Mouse (Mus musculus): ENCODE measurements at regions not wholly inside any gene's neighbourhood (a gene's known extent, or its start where the extent isn't known, plus 50 kb on each side); places are given as distances from the start of the nearest gene placed in this dataset.
"Not testable (repeated sequence)": the region's sequence is repeated elsewhere in the genome, so short reads cannot be mapped to it uniquely, and the experiment has no call there.

GRCm38 (mm10) chr11:27105920-27106319 lies 512.1 kb upstream of the Vrk2 start:
- Histone ChIP-seq H3K4me2 (ENCODE audit: low read depth, low read length, severe bottlenecking) (no peak overlapping the region), H3K9ac (ENCODE audit: low read length) (no peak overlapping the region), H3K27me3 (ENCODE audit: control insufficient read depth, insufficient read depth, low read length) (no peaks in the 10 kb centered on the region), H3K36me3 (ENCODE audit: control insufficient read depth, insufficient read depth, low read length) (no peaks in the 10 kb centered on the region), H3K9me3 (ENCODE audit: control insufficient read depth, low read length) (no peaks in the 10 kb centered on the region), H3K27ac (ENCODE audit: low read depth, low read length) (no peak overlapping the region), H3K4me3 (ENCODE audit: low read depth, low read length) (no peak overlapping the region), H3K4me1 (replicated peaks; ENCODE audit: control insufficient read depth, insufficient read depth, low read length) (no peaks in the 10 kb centered on the region)
- DNase-seq (ENCODE audit: low spot score) = no peak
- 87% methylated on average over 5 of the region's 5 CpGs for WGBS
- ATAC-seq (replicated peaks; ENCODE audit: low FRiP score) = no peak

- H3K4me2 ChIP-seq (ENCODE audit: low read depth, low read length, severe bottlenecking) = no peak overlapping the region
- no peak overlapping the region for H3K27ac ChIP-seq (ENCODE audit: low read depth, low read length)
- ATAC-seq (replicated peaks; ENCODE audit: low FRiP score) (no peak), DNase-seq (ENCODE audit: low spot score) (no peak)
- H3K9me3 ChIP-seq (ENCODE audit: control insufficient read depth, low read length) = no peaks in the 10 kb centered on the region
- H3K4me3 ChIP-seq (ENCODE audit: low read depth, low read length) = no peak overlapping the region
- no peaks in the 10 kb centered on the region for H3K36me3 ChIP-seq (ENCODE audit: control insufficient read depth, insufficient read depth, low read length)
- no peak overlapping the region for H3K9ac ChIP-seq (ENCODE audit: low read length)
- no peaks in the 10 kb centered on the region for H3K27me3 ChIP-seq (ENCODE audit: control insufficient read depth, insufficient read depth, low read length)
- H3K4me1 ChIP-seq (replicated peaks; ENCODE audit: control insufficient read depth, insufficient read depth, low read length) = no peaks in the 10 kb centered on the region
Observed at GRCm38 (mm10) chr11:27102906-27103305, 509.1 kb upstream of the Vrk2 start.

- no peak overlapping the region for H3K4me2 ChIP-seq (ENCODE audit: low read depth, low read length, severe bottlenecking)
- no peak overlapping the region for H3K27ac ChIP-seq (ENCODE audit: low read depth, low read length)
- ATAC-seq (replicated peaks; ENCODE audit: low FRiP score) (no peak), DNase-seq (ENCODE audit: low spot score) (no peak)
- H3K27me3 ChIP-seq (ENCODE audit: control insufficient read depth, insufficient read depth, low read length) = no peaks in the 10 kb centered on the region
- no peak overlapping the region for H3K9ac ChIP-seq (ENCODE audit: low read length)
- no peaks in the 10 kb centered on the region for H3K4me1 ChIP-seq (replicated peaks; ENCODE audit: control insufficient read depth, insufficient read depth, low read length)
- no peaks in the 10 kb centered on the region for H3K36me3 ChIP-seq (ENCODE audit: control insufficient read depth, insufficient read depth, low read length)
- 93% methylated on average over 2 of the region's 2 CpGs for WGBS
- no peaks in the 10 kb centered on the region for H3K9me3 ChIP-seq (ENCODE audit: control insufficient read depth, low read length)
- H3K4me3 ChIP-seq (ENCODE audit: low read depth, low read length) = no peak overlapping the region
Observed at GRCm38 (mm10) chr11:27102045-27102444, 508.2 kb upstream of the Vrk2 start.

DNA sequence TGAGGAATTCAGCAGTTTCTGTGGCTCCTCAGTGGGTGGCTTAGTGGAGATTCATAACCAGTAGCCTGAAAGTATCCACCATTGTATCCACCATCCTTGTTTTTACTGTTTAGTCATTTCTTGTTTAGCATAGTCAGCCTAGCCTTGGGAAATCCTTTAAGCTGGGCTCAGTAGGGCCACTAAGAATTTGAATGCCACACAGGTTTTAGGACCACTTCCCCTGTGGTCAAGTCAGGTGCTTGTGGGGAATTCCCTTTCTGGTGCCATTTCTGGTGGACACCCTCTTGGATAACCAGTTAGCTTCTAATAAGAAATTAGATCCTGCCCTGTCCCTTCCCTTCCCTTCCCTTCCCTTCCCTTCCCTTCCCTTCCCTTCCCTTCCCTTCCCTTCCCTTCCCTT lies 502.8 kb upstream of the Vrk2 start:
- ATAC-seq (replicated peaks; ENCODE audit: low FRiP score) = no peak
- no peak overlapping the region for H3K4me3 ChIP-seq (ENCODE audit: low read depth, low read length)
- no peaks in the 10 kb centered on the region for H3K9me3 ChIP-seq (ENCODE audit: control insufficient read depth, low read length)
- no peak overlapping the region for H3K4me2 ChIP-seq (ENCODE audit: low read depth, low read length, severe bottlenecking)
- H3K36me3 ChIP-seq (ENCODE audit: control insufficient read depth, insufficient read depth, low read length) = no peaks in the 10 kb centered on the region
- H3K9ac ChIP-seq (ENCODE audit: low read length) = no peak overlapping the region
- H3K4me1 ChIP-seq (replicated peaks; ENCODE audit: control insufficient read depth, insufficient read depth, low read length) = no peaks in the 10 kb centered on the region
- no peak for DNase-seq (ENCODE audit: low spot score)
- no peak overlapping the region for H3K27ac ChIP-seq (ENCODE audit: low read depth, low read length)
- no peaks in the 10 kb centered on the region for H3K27me3 ChIP-seq (ENCODE audit: control insufficient read depth, insufficient read depth, low read length)

- not testable (repeated sequence) for H3K27ac ChIP-seq (ENCODE audit: low read depth, low read length); ATAC-seq (replicated peaks; ENCODE audit: low FRiP score); H3K9ac ChIP-seq (ENCODE audit: low read length); H3K27me3 ChIP-seq (ENCODE audit: control insufficient read depth, insufficient read depth, low read length); H3K9me3 ChIP-seq (ENCODE audit: control insufficient read depth, low read length); H3K4me1 ChIP-seq (replicated peaks; ENCODE audit: control insufficient read depth, insufficient read depth, low read length); H3K4me3 ChIP-seq (ENCODE audit: low read depth, low read length); DNase-seq (ENCODE audit: low spot score); H3K4me2 ChIP-seq (ENCODE audit: low read depth, low read length, severe bottlenecking); H3K36me3 ChIP-seq (ENCODE audit: control insufficient read depth, insufficient read depth, low read length)
Observed at GRCm38 (mm10) chr11:27095460-27095859, 501.7 kb upstream of the Vrk2 start.

- Histone ChIP-seq H3K9me3 (ENCODE audit: control insufficient read depth, low read length) (no peaks in the 10 kb centered on the region), H3K27ac (ENCODE audit: low read depth, low read length) (no peak overlapping the region), H3K9ac (ENCODE audit: low read length) (no peak overlapping the region), H3K4me3 (ENCODE audit: low read depth, low read length) (no peak overlapping the region), H3K4me1 (replicated peaks; ENCODE audit: control insufficient read depth, insufficient read depth, low read length) (no peaks in the 10 kb centered on the region), H3K36me3 (ENCODE audit: control insufficient read depth, insufficient read depth, low read length) (no peaks in the 10 kb centered on the region), H3K4me2 (ENCODE audit: low read depth, low read length, severe bottlenecking) (no peak overlapping the region), H3K27me3 (ENCODE audit: control insufficient read depth, insufficient read depth, low read length) (no peaks in the 10 kb centered on the region)
- no peak for ATAC-seq (replicated peaks; ENCODE audit: low FRiP score)
- 83% methylated on average over 1 of the region's 1 CpGs for WGBS
- no peak for DNase-seq (ENCODE audit: low spot score)
Observed at GRCm38 (mm10) chr11:27086516-27086915, 492.7 kb upstream of the Vrk2 start.

DNA sequence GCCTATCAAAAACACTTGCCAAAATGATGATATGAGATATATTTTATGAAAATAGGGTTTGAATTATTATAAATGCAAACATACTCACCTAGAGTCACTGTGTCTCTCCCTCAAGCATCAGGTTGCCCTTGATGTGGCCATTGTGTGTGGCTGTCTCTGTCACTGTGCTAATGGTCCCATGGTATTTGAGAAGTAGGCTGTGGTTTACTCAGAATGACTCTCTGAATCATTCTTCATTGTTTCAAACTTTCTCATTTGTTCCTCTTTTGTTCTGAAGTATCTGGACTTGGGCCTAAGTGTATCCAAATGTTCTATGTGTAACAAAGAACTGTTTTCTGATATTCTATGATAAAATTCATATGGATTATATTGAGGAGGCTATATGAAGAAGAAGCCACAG lies 487.4 kb upstream of the Vrk2 start:
- no peaks in the 10 kb centered on the region for H3K36me3 ChIP-seq (ENCODE audit: control insufficient read depth, insufficient read depth, low read length)
- H3K27me3 ChIP-seq (ENCODE audit: control insufficient read depth, insufficient read depth, low read length) = no peaks in the 10 kb centered on the region
- ATAC-seq (replicated peaks; ENCODE audit: low FRiP score) = no peak
- no peak overlapping the region for H3K9ac ChIP-seq (ENCODE audit: low read length)
- no peak overlapping the region for H3K4me3 ChIP-seq (ENCODE audit: low read depth, low read length)
- no peaks in the 10 kb centered on the region for H3K4me1 ChIP-seq (replicated peaks; ENCODE audit: control insufficient read depth, insufficient read depth, low read length)
- DNase-seq (ENCODE audit: low spot score) = no peak
- H3K27ac ChIP-seq (ENCODE audit: low read depth, low read length) = no peak overlapping the region
- H3K4me2 ChIP-seq (ENCODE audit: low read depth, low read length, severe bottlenecking) = no peak overlapping the region
- H3K9me3 ChIP-seq (ENCODE audit: control insufficient read depth, low read length) = no peaks in the 10 kb centered on the region

DNA sequence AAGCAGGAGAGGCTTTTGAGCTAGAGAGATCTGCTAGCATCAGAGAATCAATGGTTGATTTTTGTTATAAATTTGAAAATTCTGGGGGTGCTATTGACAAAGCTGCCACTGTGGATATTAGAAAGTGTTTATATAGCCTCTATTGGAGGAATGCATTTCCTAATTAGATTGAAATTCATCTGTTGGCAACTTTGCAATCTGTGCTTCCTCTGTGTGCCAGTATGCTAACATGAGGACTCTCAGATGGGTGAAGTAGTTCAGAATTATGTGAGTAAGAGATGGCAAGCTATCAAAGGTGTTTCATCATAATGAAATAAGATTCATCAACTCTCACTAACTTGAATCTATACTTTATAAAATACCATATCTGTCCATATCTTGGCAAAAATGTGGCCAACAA lies 476.6 kb upstream of the Vrk2 start:
- no peak overlapping the region for H3K4me2 ChIP-seq (ENCODE audit: low read depth, low read length, severe bottlenecking)
- ATAC-seq (replicated peaks; ENCODE audit: low FRiP score) (no peak), DNase-seq (ENCODE audit: low spot score) (no peak)
- H3K4me1 ChIP-seq (replicated peaks; ENCODE audit: control insufficient read depth, insufficient read depth, low read length) = no peaks in the 10 kb centered on the region
- H3K36me3 ChIP-seq (ENCODE audit: control insufficient read depth, insufficient read depth, low read length) = no peaks in the 10 kb centered on the region
- H3K4me3 ChIP-seq (ENCODE audit: low read depth, low read length) = no peak overlapping the region
- H3K9ac ChIP-seq (ENCODE audit: low read length) = no peak overlapping the region
- no peaks in the 10 kb centered on the region for H3K27me3 ChIP-seq (ENCODE audit: control insufficient read depth, insufficient read depth, low read length)
- no peaks in the 10 kb centered on the region for H3K9me3 ChIP-seq (ENCODE audit: control insufficient read depth, low read length)
- no peak overlapping the region for H3K27ac ChIP-seq (ENCODE audit: low read depth, low read length)

- H3K4me2 ChIP-seq (ENCODE audit: low read depth, low read length, severe bottlenecking) = no peak overlapping the region
- ATAC-seq (replicated peaks; ENCODE audit: low FRiP score) = no peak
- H3K27me3 ChIP-seq (ENCODE audit: control insufficient read depth, insufficient read depth, low read length) = no peaks in the 10 kb centered on the region
- no peak overlapping the region for H3K9ac ChIP-seq (ENCODE audit: low read length)
- H3K36me3 ChIP-seq (ENCODE audit: control insufficient read depth, insufficient read depth, low read length) = no peaks in the 10 kb centered on the region
- no peaks in the 10 kb centered on the region for H3K4me1 ChIP-seq (replicated peaks; ENCODE audit: control insufficient read depth, insufficient read depth, low read length)
- no peaks in the 10 kb centered on the region for H3K9me3 ChIP-seq (ENCODE audit: control insufficient read depth, low read length)
- no peak for DNase-seq (ENCODE audit: low spot score)
- H3K4me3 ChIP-seq (ENCODE audit: low read depth, low read length) = no peak overlapping the region
- WGBS = 97% methylated on average over 1 of the region's 1 CpGs
- no peak overlapping the region for H3K27ac ChIP-seq (ENCODE audit: low read depth, low read length)
Observed at GRCm38 (mm10) chr11:27027243-27027852, 433.5 kb upstream of the Vrk2 start.
